Mouse (Mus musculus) ovary, postnatal 36 days (tissue): Measurements from ENCODE around the gene Zg16.
A peak's percentile ranks its signal among the peaks of the same experiment; 100 is the strongest.
"Not testable (repeated sequence)": the region's sequence is repeated elsewhere in the genome, so short reads cannot be mapped to it uniquely, and the experiment has no call there.

Experiments used
- DNase-seq: peaks from one replicate; pipeline ENCODE4 v3.0.0; 2022; ENCODE audit warnings: low spot score, mixed read lengths

Zg16 gene

GRCm38 (mm10) chr7:127087278-127088010, at the start of gene Zg16:
Gene Zg16 (minus strand): TSS chr7:127087328.
- DNase-seq: not testable (repeated sequence)

GRCm38 (mm10) chr7:127136181-127137071, 49.3 kb upstream of the Zg16 start:
- DNase-seq: no peak

- no peak for DNase-seq
Measured at GRCm38 (mm10) chr7:127134821-127135447, 47.8 kb upstream of the Zg16 start.

- DNase-seq: no peak
Measured at GRCm38 (mm10) chr7:127133125-127133524, 46.0 kb upstream of the Zg16 start.

GRCm38 (mm10) chr7:127129638-127130037, 42.5 kb upstream of the Zg16 start:
- DNase-seq: no peak

- DNase-seq: no peak
Measured at GRCm38 (mm10) chr7:127121911-127122270, 34.8 kb upstream of the Zg16 start, which contains the start of gene Qprt. Gene Qprt (minus strand): TSS chr7:127122226.

- DNase-seq: no peak
Measured at GRCm38 (mm10) chr7:127121061-127121910, 34.2 kb upstream of the Zg16 start.

GRCm38 (mm10) chr7:127118671-127119445, 31.7 kb upstream of the Zg16 start:
- no peak for DNase-seq

GRCm38 (mm10) chr7:127117948-127118347, 30.8 kb upstream of the Zg16 start:
- no peak for DNase-seq

GRCm38 (mm10) chr7:127116331-127116935, 29.3 kb upstream of the Zg16 start:
- DNase-seq: no peak

GRCm38 (mm10) chr7:127114920-127115319, 27.8 kb upstream of the Zg16 start:
- DNase-seq: no peak

GRCm38 (mm10) chr7:127113614-127114259, 26.6 kb upstream of the Zg16 start:
- no peak for DNase-seq

GRCm38 (mm10) chr7:127112921-127113597, 25.9 kb upstream of the Zg16 start:
- no peak for DNase-seq

GRCm38 (mm10) chr7:127112251-127112841, 25.2 kb upstream of the Zg16 start:
- no peak for DNase-seq

- peak; percentile 57 for DNase-seq
Measured at GRCm38 (mm10) chr7:127111461-127111860, 24.3 kb upstream of the Zg16 start.

GRCm38 (mm10) chr7:127110239-127111007, 23.3 kb upstream of the Zg16 start:
- peak; percentile 70 for DNase-seq

GRCm38 (mm10) chr7:127105551-127105950, 18.4 kb upstream of the Zg16 start:
- DNase-seq: no peak
